Mouse (Mus musculus) intestine, embryonic 15.5 days (tissue): ENCODE results near the gene Dach1. TPM values are rescaled to one million over a fixed set of nuclear protein-coding genes. Genes with fewer than 3 reads are reported as not detected.

Experiments used
- ATAC-seq: fragments of 200-750 bp; cut with Nextera tagmentation; 2 replicates; pipeline ENCODE4 v1.8.0; 2017; ENCODE audit warnings: moderate TSS enrichment, moderate library complexity
- H3K27ac ChIP-seq: fragments of 300-500 bp; sonication (generic); 2 replicates; pipeline ENCODE4 v1.5.1; 2015; ENCODE audit warnings: mild to moderate bottlenecking, inconsistent platforms
- H3K27me3 ChIP-seq: fragments of 300-500 bp; sonication (generic); replicated peaks from 2 replicates; pipeline ENCODE4 v1.6.1; 2015; ENCODE audit warnings: inconsistent platforms
- H3K36me3 ChIP-seq: fragments of 300-500 bp; sonication (generic); 2 replicates; pipeline ENCODE4 v1.6.1; 2015; ENCODE audit warnings: inconsistent platforms
- H3K4me1 ChIP-seq: fragments of 300-500 bp; sonication (generic); replicated peaks from 2 replicates; pipeline ENCODE4 v1.6.1; 2015; ENCODE audit warnings: inconsistent platforms
- H3K4me2 ChIP-seq: fragments of 300-500 bp; sonication (generic); replicated peaks from 2 replicates; pipeline ENCODE4 v1.6.1; 2015; ENCODE audit warnings: mild to moderate bottlenecking, inconsistent platforms
- H3K4me3 ChIP-seq: fragments of 300-500 bp; sonication (generic); replicated peaks from 2 replicates; pipeline ENCODE4 v1.5.1; 2015; ENCODE audit warnings: inconsistent platforms
- H3K9ac ChIP-seq: fragments of 300-500 bp; sonication (generic); 2 replicates; pipeline ENCODE4 v1.6.1; 2015; ENCODE audit warnings: inconsistent platforms
- H3K9me3 ChIP-seq: fragments of 300-500 bp; sonication (generic); 2 replicates; pipeline ENCODE4 v1.6.1; 2016; ENCODE audit warnings: inconsistent platforms
- WGBS: fragments of 180-500 bp; shearing (Covaris S2); methylation state at CpG from one replicate; pipeline ENCODE4 v1.1.7; 2015; 5-methylcytosine and 5-hydroxymethylcytosine counted together
- polyA plus RNA-seq: library from polyadenylated mRNA; unstranded; fragments of >200 nt; fragmentation: Nextera tagmentation; extraction: Ambion mirVana; gene quantifications from 2 replicates; pipeline ENCODE4 v1.2.1, GENCODE M21; 2015

Dach1 gene
- polyA plus RNA-seq, 1 experiment from 2014 or later: 2.7 TPM

DNA sequence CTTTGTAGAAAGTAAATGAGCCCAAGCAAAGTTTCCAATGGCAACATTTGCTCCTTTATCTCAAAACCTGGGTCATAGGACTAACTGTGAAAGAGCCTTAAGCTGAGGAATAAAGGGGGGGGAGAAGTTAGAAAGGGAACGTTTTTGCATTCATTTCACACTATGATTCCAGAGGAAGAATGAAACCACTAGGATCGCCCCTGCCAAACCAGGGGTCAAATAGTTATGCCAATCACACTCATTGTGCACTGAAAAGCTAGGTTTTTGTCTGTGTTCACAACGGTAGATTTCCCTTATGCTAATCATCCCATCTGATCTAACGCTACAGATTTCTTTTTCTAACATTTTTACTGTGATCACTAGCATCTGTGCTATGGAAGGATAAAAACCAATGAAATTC, 415.2 kb downstream of the Dach1 start:
- no peak overlapping the region for H3K27ac ChIP-seq
- H3K4me1 ChIP-seq: no peaks in the 10 kb centered on the region
- H3K4me3 ChIP-seq: no peak overlapping the region
- H3K9ac ChIP-seq: no peak overlapping the region
- no peaks in the 10 kb centered on the region for H3K36me3 ChIP-seq
- H3K9me3 ChIP-seq: no peaks in the 10 kb centered on the region
- no peaks in the 10 kb centered on the region for H3K27me3 ChIP-seq
- no peak for ATAC-seq
- H3K4me2 ChIP-seq: no peak overlapping the region
- 81% methylated on average over 4 of the region's 4 CpGs for WGBS

DNA sequence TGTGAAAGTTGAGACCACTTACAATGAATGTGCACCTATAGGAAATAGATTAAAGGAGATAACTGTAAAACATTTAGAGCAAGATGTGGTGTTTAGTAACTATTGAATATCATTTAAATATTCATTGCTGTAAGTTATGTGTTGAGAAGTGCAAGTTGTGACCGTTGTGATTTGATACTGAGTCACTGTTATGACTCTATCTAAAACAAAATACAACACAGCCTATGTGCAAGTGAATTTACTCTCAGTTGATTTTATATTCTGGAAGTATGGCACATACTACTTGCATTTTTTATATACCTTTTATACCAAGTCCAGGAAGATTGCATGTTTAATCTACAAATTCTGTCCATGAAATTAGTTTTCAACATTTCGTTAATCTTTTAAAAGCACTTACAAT, 415.6 kb downstream of the Dach1 start:
- Histone ChIP-seq H3K9ac (no peak overlapping the region), H3K9me3 (no peaks in the 10 kb centered on the region), H3K4me2 (no peak overlapping the region), H3K4me1 (no peaks in the 10 kb centered on the region), H3K4me3 (no peak overlapping the region), H3K27me3 (no peaks in the 10 kb centered on the region), H3K36me3 (no peaks in the 10 kb centered on the region), H3K27ac (no peak overlapping the region)
- 96% methylated on average over 2 of the region's 2 CpGs for WGBS
- ATAC-seq: no peak

DNA sequence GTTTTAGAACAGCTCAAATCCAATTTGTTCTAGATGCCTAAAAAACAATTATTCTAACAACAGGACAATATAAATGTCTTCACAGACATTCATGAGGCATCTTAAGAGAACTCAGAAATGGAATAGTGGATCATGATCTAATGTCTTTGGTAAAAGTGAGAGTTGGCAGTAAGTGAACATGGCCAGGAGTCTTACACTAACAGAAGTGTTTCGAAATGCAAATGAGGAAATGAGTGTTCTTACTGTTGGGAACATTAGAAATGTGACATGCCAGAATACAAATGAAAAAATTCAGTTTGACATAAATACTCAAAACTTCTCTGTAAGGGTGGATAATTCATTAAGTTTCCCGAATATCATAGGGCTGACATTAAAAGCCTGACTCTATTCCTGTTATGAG, 426.3 kb downstream of the Dach1 start:
- Histone ChIP-seq H3K9me3 (no peaks in the 10 kb centered on the region), H3K4me1 (no peaks in the 10 kb centered on the region), H3K27me3 (no peaks in the 10 kb centered on the region), H3K36me3 (no peaks in the 10 kb centered on the region), H3K27ac (no peak overlapping the region), H3K4me3 (no peak overlapping the region), H3K4me2 (no peak overlapping the region), H3K9ac (no peak overlapping the region)
- 88% methylated on average over 2 of the region's 2 CpGs for WGBS
- ATAC-seq: no peak

DNA sequence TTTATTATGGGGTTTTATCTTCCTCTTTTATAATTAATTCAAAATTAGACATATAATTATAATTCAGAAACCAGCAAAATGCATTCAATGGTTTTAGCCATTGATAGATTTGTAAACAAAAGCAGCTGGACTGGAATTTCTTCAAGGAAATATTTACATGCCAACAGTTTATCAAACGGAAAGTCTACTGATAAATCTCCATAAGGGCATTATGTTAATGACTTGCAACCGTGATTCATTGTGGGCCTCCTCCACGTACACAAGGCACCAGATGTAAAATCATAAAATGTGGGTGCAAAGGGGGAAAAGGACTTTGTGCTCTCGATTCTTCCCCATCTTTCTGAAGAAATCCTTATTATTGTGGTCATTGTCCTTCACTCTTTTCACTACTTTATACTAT, 426.8 kb downstream of the Dach1 start:
- Histone ChIP-seq H3K27ac (no peak overlapping the region), H3K27me3 (no peaks in the 10 kb centered on the region)

More for the DNA sequence above, 426.8 kb downstream of the Dach1 start:
- 47% methylated on average over 4 of the region's 4 CpGs for whole genome bisulfite sequencing
- no peaks in the 10 kb centered on the region for H3K36me3 ChIP-seq
- no peak overlapping the region for H3K4me3 ChIP-seq
- ATAC-seq: no peak
- no peak overlapping the region for H3K4me2 ChIP-seq
- H3K9ac ChIP-seq: no peak overlapping the region
- no peaks in the 10 kb centered on the region for H3K4me1 ChIP-seq
- H3K9me3 ChIP-seq: no peaks in the 10 kb centered on the region
